Mouse (Mus musculus): ENCODE measurements around the gene Hist2h2bb. TPM values are rescaled to one million over a fixed set of nuclear protein-coding genes. Genes with fewer than 3 reads are reported as not detected.
"Not testable (repeated sequence)": the region's sequence is repeated elsewhere in the genome, so short reads cannot be mapped to it uniquely, and the experiment has no call there.

Gene Hist2h2bb
- total and polyA plus RNA-seq, 3 experiments, result 1.2 to 34.7 (median 34.1) TPM

- Histone ChIP-seq H3K9ac (ENCODE audit: low read depth, low read length) (no peak overlapping the region), H3K27ac (peak overlapping the region; percentile 47; the same call in 1 of the 2 replicates), H3K4me3 (no peak overlapping the region), H3K79me2 (replicated peaks; ENCODE audit: control insufficient read depth, insufficient read depth, low read length) (no peaks in the 10 kb centered on the region), H3K36me3 (ENCODE audit: control insufficient read depth, insufficient read depth, low read length) (no peaks in the 10 kb centered on the region), H3K27me3 (ENCODE audit: control insufficient read depth, insufficient read depth, low read length) (no peaks in the 10 kb centered on the region), H3K4me1 (ENCODE audit: control insufficient read depth, insufficient read depth, low read length) (no peaks in the 10 kb centered on the region; the same call in 1 of the 2 replicates)
- 37% methylated on average over 2 of the region's 2 CpGs for WGBS
- TF ChIP-seq EP300 (IDR thresholded peaks at IDR 0.05; ENCODE audit: insufficient read depth, low read depth, low read length) (no peak), POLR2A (IDR thresholded peaks at IDR 0.05; ENCODE audit: insufficient read depth, low read depth, low read length) (no peak)
- intact Hi-C loops (cut with DNase I), result loop anchor here (5.0 kb wide), 1 partner anchor 164 kb away; no protein-coding TSS in a partner anchor
- no peak for DNase-seq
Measured at GRCm38 (mm10) chr3:96231758-96232120, 37.8 kb upstream of the Hist2h2bb start.

GRCm38 (mm10) chr3:96234914-96235313 lies 34.6 kb upstream of the Hist2h2bb start:
- TF ChIP-seq EP300 (IDR thresholded peaks at IDR 0.05; ENCODE audit: insufficient read depth, low read depth, low read length), result no peak
- no peak for TF ChIP-seq POLR2A (IDR thresholded peaks at IDR 0.05; ENCODE audit: insufficient read depth, low read depth, low read length)
- no peak for TF ChIP-seq CTCF (IDR thresholded peaks at IDR 0.05)
- Histone ChIP-seq H3K27me3 (ENCODE audit: control insufficient read depth, insufficient read depth, low read length) (no peaks in the 10 kb centered on the region), H3K4me1 (ENCODE audit: control insufficient read depth, insufficient read depth, low read length) (no peaks in the 10 kb centered on the region; the same call in 1 of the 2 replicates), H3K4me3 (no peak overlapping the region), H3K79me2 (replicated peaks; ENCODE audit: control insufficient read depth, insufficient read depth, low read length) (no peaks in the 10 kb centered on the region), H3K9ac (ENCODE audit: low read depth, low read length) (no peak overlapping the region), H3K27ac (no peak overlapping the region), H3K36me3 (ENCODE audit: control insufficient read depth, insufficient read depth, low read length) (no peaks in the 10 kb centered on the region)
- 87% methylated on average over 2 of the region's 2 CpGs for WGBS
- no peak for DNase-seq
- intact Hi-C loops (cut with DNase I), result loop anchor here (5.0 kb wide), 1 partner anchor 168 kb away; no protein-coding TSS in a partner anchor

DNA sequence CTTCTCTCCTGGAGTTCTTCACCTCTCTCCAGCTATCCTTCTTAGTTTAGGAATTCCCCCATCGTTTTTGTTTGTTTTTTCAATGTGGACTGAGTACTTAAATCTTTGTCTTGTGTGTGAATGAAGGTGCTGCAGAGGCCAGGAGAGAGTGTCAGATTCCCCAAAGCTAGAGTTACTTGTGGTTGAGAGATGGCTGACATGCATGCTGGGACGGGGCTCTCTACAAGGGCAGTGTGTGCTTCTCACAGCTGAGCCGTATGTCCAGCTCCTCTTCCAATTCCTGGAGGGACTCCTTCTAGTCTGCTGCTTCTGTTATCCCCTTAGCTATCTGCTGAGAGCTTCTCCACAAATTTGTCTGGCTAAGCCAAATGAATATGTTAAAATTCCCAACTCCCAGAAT lies 33.7 kb upstream of the Hist2h2bb start:
- peaks cover 2% of the 10 kb centered on the region; the same call in 1 of the 2 replicates for H3K36me3 ChIP-seq (ENCODE audit: control insufficient read depth, insufficient read depth, low read length)
- H3K9ac ChIP-seq (ENCODE audit: low read depth, low read length), result no peak overlapping the region
- no peaks in the 10 kb centered on the region for H3K27me3 ChIP-seq (ENCODE audit: control insufficient read depth, insufficient read depth, low read length)
- intact Hi-C loops (cut with DNase I), result loop anchor here (2.0 kb wide), 1 partner anchor 13 kb away; no protein-coding TSS in a partner anchor
- TF ChIP-seq POLR2A (IDR thresholded peaks at IDR 0.05; ENCODE audit: insufficient read depth, low read depth, low read length), result no peak
- TF ChIP-seq CTCF (IDR thresholded peaks at IDR 0.05), result no peak
- TF ChIP-seq EP300 (IDR thresholded peaks at IDR 0.05; ENCODE audit: insufficient read depth, low read depth, low read length), result no peak
- H3K27ac ChIP-seq, result no peak overlapping the region
- no peaks in the 10 kb centered on the region for H3K79me2 ChIP-seq (replicated peaks; ENCODE audit: control insufficient read depth, insufficient read depth, low read length)
- WGBS, result 65% methylated on average over 3 of the region's 3 CpGs
- H3K4me3 ChIP-seq, result no peak overlapping the region
- no peak for DNase-seq
- peaks cover 1% of the 10 kb centered on the region for H3K4me1 ChIP-seq (ENCODE audit: control insufficient read depth, insufficient read depth, low read length)

GRCm38 (mm10) chr3:96236834-96237334 lies 32.7 kb upstream of the Hist2h2bb start:
- Histone ChIP-seq H3K36me3 (ENCODE audit: control insufficient read depth, insufficient read depth, low read length) (peaks cover 2% of the 10 kb centered on the region; the same call in 1 of the 2 replicates), H3K79me2 (replicated peaks; ENCODE audit: control insufficient read depth, insufficient read depth, low read length) (no peaks in the 10 kb centered on the region), H3K27me3 (ENCODE audit: control insufficient read depth, insufficient read depth, low read length) (no peaks in the 10 kb centered on the region), H3K4me1 (ENCODE audit: control insufficient read depth, insufficient read depth, low read length) (peaks cover 1% of the 10 kb centered on the region), H3K9ac (ENCODE audit: low read depth, low read length) (no peak overlapping the region), H3K4me3 (no peak overlapping the region), H3K27ac (no peak overlapping the region)
- DNase-seq, result no peak
- WGBS, result 82% methylated on average over 4 of the region's 4 CpGs
- TF ChIP-seq POLR2A (IDR thresholded peaks at IDR 0.05; ENCODE audit: insufficient read depth, low read depth, low read length) (no peak), CTCF (IDR thresholded peaks at IDR 0.05) (no peak), EP300 (IDR thresholded peaks at IDR 0.05; ENCODE audit: insufficient read depth, low read depth, low read length) (no peak)
- intact Hi-C loops (cut with DNase I), result loop anchor here (2.0 kb wide), 1 partner anchor 14 kb away; no protein-coding TSS in a partner anchor

- H3K4me1 ChIP-seq (ENCODE audit: control insufficient read depth, insufficient read depth, low read length), result peaks cover 3% of the 10 kb centered on the region
- 62% methylated on average over 7 of the region's 7 CpGs for WGBS
- TF ChIP-seq EP300 (IDR thresholded peaks at IDR 0.05; ENCODE audit: insufficient read depth, low read depth, low read length) (no peak), POLR2A (IDR thresholded peaks at IDR 0.05; ENCODE audit: insufficient read depth, low read depth, low read length) (no peak), CTCF (IDR thresholded peaks at IDR 0.05) (no peak)
- no peak overlapping the region for H3K9ac ChIP-seq (ENCODE audit: low read depth, low read length)
- intact Hi-C loops (cut with DNase I), result loop anchor here (2.0 kb wide), 1 partner anchor 15 kb away; no protein-coding TSS in a partner anchor
- peaks cover 2% of the 10 kb centered on the region; the same call in 1 of the 2 replicates for H3K36me3 ChIP-seq (ENCODE audit: control insufficient read depth, insufficient read depth, low read length)
- no peak for DNase-seq
- no peak overlapping the region for H3K27ac ChIP-seq
- H3K79me2 ChIP-seq (replicated peaks; ENCODE audit: control insufficient read depth, insufficient read depth, low read length), result no peaks in the 10 kb centered on the region
- no peaks in the 10 kb centered on the region for H3K27me3 ChIP-seq (ENCODE audit: control insufficient read depth, insufficient read depth, low read length)
- no peak overlapping the region for H3K4me3 ChIP-seq
Measured at GRCm38 (mm10) chr3:96237335-96237903, 32.1 kb upstream of the Hist2h2bb start.

DNA sequence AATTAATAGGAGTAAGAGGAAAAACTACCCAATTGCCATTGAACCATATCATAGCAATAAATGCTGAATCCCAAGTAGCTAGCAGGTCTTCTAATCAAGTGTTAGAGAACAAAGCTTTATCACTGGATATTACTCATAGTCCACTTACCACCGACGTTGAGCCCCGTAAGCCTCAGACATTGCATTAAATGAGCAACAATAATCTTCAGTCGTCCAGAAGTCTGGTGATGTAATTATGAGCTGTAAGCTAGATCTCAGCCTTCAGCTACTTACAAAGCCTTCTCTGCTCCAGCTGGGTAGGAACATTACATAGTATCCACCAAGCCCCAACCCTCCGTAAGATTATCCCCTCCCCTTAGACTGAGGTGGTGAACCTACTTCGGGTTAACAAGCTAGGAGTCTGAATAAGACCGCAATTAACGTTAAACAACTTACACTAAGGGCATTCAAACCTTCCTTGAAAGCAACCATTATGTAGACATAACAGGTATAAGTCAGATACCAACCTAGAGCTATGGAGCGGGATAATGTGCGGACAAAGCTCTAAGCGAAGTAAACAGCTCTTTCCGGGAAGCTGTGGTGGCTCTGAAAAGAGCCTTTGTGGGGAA lies 31.5 kb upstream of the Hist2h2bb start:
- intact Hi-C loops (cut with DNase I), result loop anchor here (2.0 kb wide), 1 partner anchor 15 kb away; no protein-coding TSS in a partner anchor
- Histone ChIP-seq H3K27me3 (ENCODE audit: control insufficient read depth, insufficient read depth, low read length) (no peaks in the 10 kb centered on the region), H3K4me3 (no peak overlapping the region), H3K9ac (ENCODE audit: low read depth, low read length) (no peak overlapping the region), H3K4me1 (ENCODE audit: control insufficient read depth, insufficient read depth, low read length) (peaks cover 4% of the 10 kb centered on the region), H3K27ac (no peak overlapping the region), H3K79me2 (replicated peaks; ENCODE audit: control insufficient read depth, insufficient read depth, low read length) (no peaks in the 10 kb centered on the region), H3K36me3 (ENCODE audit: control insufficient read depth, insufficient read depth, low read length) (peaks cover 2% of the 10 kb centered on the region; the same call in 1 of the 2 replicates)
- TF ChIP-seq CTCF (IDR thresholded peaks at IDR 0.05) (no peak), EP300 (IDR thresholded peaks at IDR 0.05; ENCODE audit: insufficient read depth, low read depth, low read length) (no peak), POLR2A (IDR thresholded peaks at IDR 0.05; ENCODE audit: insufficient read depth, low read depth, low read length) (no peak)
- no peak for DNase-seq
- 13% methylated on average over 12 of the region's 12 CpGs for WGBS

DNA sequence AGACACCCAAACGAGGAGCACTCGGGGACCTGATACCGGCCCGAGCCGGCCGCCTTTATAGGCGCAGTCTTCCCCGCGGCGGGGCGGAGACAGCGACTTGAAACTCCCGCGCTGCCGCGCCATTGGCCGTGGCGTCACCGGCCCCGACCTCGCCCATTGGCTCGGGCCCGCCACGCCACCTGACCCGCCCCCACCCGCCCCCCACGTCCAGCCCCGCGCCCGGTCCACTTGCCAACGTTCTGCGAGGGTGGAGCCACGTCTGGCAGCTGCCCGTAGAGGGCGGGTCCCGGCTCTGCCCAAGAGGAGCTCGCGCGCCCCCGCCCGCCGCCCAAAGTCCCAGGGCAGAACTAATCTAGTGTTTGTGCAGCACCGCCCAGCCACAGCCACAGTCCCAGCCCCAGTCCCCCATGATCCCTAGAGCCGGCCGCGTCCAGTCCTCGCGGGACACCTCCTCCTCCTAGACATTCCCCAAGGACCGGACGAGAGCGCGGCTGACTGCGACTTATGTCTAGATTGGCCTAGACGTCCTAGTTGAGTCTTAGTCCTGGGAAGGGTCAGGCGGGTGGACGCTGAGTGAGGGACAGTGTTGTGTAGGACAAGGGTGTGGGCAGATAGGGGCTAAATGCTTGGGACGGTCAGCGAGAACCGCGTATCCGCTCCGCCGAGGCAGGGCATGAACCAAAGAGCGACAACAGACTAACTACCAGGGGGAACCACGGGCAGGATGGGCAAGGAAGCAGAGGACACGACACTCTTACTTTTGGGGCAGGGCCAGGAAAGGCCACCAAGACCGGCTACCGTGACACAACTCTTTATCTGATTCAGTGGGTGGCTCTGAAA lies 30.4 kb upstream of the Hist2h2bb start, which contains the start of gene Hist2h3c2:
Hist2h3c2 (minus strand) TSS at position 174 of the 840 bp plus-strand sequence.
- peak; percentile 67 to 80 for DNase-seq
- peak within 1 kb of the TSS; percentile 72 for H3K9ac ChIP-seq (ENCODE audit: low read depth, low read length)
- intact Hi-C loops (cut with DNase I); H3K4me1 ChIP-seq (ENCODE audit: control insufficient read depth, insufficient read depth, low read length); H3K36me3 ChIP-seq (ENCODE audit: control insufficient read depth, insufficient read depth, low read length); H3K79me2 ChIP-seq (replicated peaks; ENCODE audit: control insufficient read depth, insufficient read depth, low read length); H3K27me3 ChIP-seq (ENCODE audit: control insufficient read depth, insufficient read depth, low read length): not testable (repeated sequence)
- H3K27ac ChIP-seq, result peak within 1 kb of the TSS; percentile 82
- under 1% methylated on average over 18 of the region's 68 CpGs for WGBS
- peak within 1 kb of the TSS; percentile 60 for H3K4me3 ChIP-seq

Measured in heart, adult 2 months (tissue).